18 mouse cellular contexts compared by ENCODE assay signal in genomic region chr9:14625961-14626360, GRCm38 (mm10). TPM values are rescaled to one million over a fixed set of nuclear protein-coding genes. Genes with fewer than 3 reads are reported as not detected.
DNase-seq lines count a peak whose midpoint lies in the region; TF ChIP-seq lines count a peak whose summit lies in the region.
"Had no signal": no experiment of that assay in that cellular context is flagged by ENCODE, and none has a peak within 500 bp of the region (broad histone marks: within the 10 kb centered on the region; RNA-seq: fewer than 3 reads in every experiment).

No protein-coding gene starts in this region.

- peak; percentile 65 for DNase-seq in 3T3-L1 (ENCODE audit: low read depth, low spot score)
- peak; percentile 10 for DNase-seq in 416B (ENCODE audit: low read depth)
- DNase-seq in skeletal muscle tissue, adult 2 months (ENCODE audit: low read depth, low spot score) = peak; percentile 74
- no peak for DNase-seq in adrenal gland, adult 2 months
- no peak for DNase-seq in lung, adult 2 months
- DNase-seq: adrenal gland, adult 8-10 months; adrenal gland, postnatal 14 days; adrenal gland, postnatal 36 days; cerebellum, adult 11-12 months; cerebellum, adult 2 months; cerebellum, adult 9-10 months; cerebellum, postnatal 10 days; cerebellum, postnatal 25 days; forebrain, postnatal 0 days had no signal

- peaks cover 22% of the 10 kb centered on the region for H3K4me1 ChIP-seq in lung, adult 2 months (ENCODE audit: control insufficient read depth, insufficient read depth, low read length)
- H3K4me1 ChIP-seq: forebrain, embryonic 13.5 days; forebrain, embryonic 15.5 days had no signal

- WGBS in lung, adult 2 months = 90% methylated on average over 3 of the region's 3 CpGs

- H3K4me3 ChIP-seq in lung, adult 2 months (replicated peaks; ENCODE audit: extremely low read depth, low read depth, low read length) = no peak overlapping the region
- H3K4me3 ChIP-seq: embryonic facial prominence, embryonic 10.5 days; embryonic facial prominence, embryonic 12.5 days; forebrain, embryonic 13.5 days; forebrain, embryonic 15.5 days had no signal

- no peak for TF ChIP-seq POLR2A in lung, adult 2 months (IDR thresholded peaks at IDR 0.05; ENCODE audit: borderline replicate concordance, extremely low read depth, low read depth, low read length)

- TF ChIP-seq CTCF in lung, adult 2 months (IDR thresholded peaks at IDR 0.05; ENCODE audit: insufficient read depth, low read length) = no peak

RNA-seq across cellular contexts. Expression of gene Amotl1, which starts 18.9 kb away (rescaled TPM):
- total RNA-seq in adrenal gland, adult 2 months (2021) = 10 to 100 TPM; 31.8 to 46.0 TPM
- 22.2 and 27.0 TPM in 2 replicates for polyA plus RNA-seq in adrenal gland, adult 2 months (2012; rRNA removed)
- polyA plus RNA-seq in lung, adult 2 months (2012; rRNA removed) = 36.6 and 47.1 TPM in 2 replicates

Comparison
In these comparisons a context has a peak if more than half of its experiments do, and no peak if none do; other contexts are left out.
1. DNase-seq: peak in 3T3-L1 (single experiment), 416B (single experiment) and skeletal muscle tissue, adult 2 months (single experiment); none in adrenal gland, adult 2 months (single experiment) and lung, adult 2 months (single experiment).